Comparison of ENCODE assay signal across 8 mouse cellular contexts in genomic region chr11:17082953-17083352, GRCm38 (mm10). TPM values are rescaled to one million over a fixed set of nuclear protein-coding genes. Genes with fewer than 3 reads are reported as not detected.
DNase-seq lines count a peak whose midpoint lies in the region; ATAC-seq and TF ChIP-seq lines count a peak whose summit lies in the region.

No protein-coding gene starts in this region.

- WGBS in forebrain, embryonic 15.5 days: 52% methylated on average over 2 of the region's 2 CpGs
- WGBS in limb, embryonic 14.5 days: 14% methylated on average over 2 of the region's 2 CpGs
- 39% methylated on average over 2 of the region's 2 CpGs for WGBS in stomach, postnatal 0 days

- peak; percentile 20 for DNase-seq in gastrocnemius, adult 18-20 months (ENCODE audit: low spot score)
- DNase-seq in gastrocnemius, postnatal 4 days (ENCODE audit: low spot score in 2 of 2): no peak
- peak; percentile 34 to 39 for DNase-seq in right cerebral cortex, adult 2 months (ENCODE audit: low spot score in 2 of 2)
- DNase-seq in right cerebral cortex, postnatal 14 days: no peak
- DNase-seq in limb, embryonic 14.5 days (ENCODE audit: low spot score): peak; percentile 82
- DNase-seq in stomach, postnatal 0 days (ENCODE audit: low spot score): no peak

- H3K4me1 ChIP-seq in forebrain, embryonic 15.5 days: no peaks in the 10 kb centered on the region
- H3K4me1 ChIP-seq in limb, embryonic 14.5 days (ENCODE audit: control insufficient read depth, insufficient read depth, low read length): peaks cover 16% of the 10 kb centered on the region
- no peaks in the 10 kb centered on the region for H3K4me1 ChIP-seq in stomach, postnatal 0 days (replicated peaks; ENCODE audit: control insufficient read depth, insufficient read depth)

- H3K27ac ChIP-seq in forebrain, embryonic 15.5 days (replicated peaks): no peak overlapping the region
- no peak overlapping the region for H3K27ac ChIP-seq in limb, embryonic 14.5 days (replicated peaks; ENCODE audit: low read depth, low read length)
- no peak overlapping the region for H3K27ac ChIP-seq in stomach, postnatal 0 days (replicated peaks)

- TF ChIP-seq POLR2A in limb, embryonic 14.5 days (IDR thresholded peaks at IDR 0.05; ENCODE audit: borderline replicate concordance, extremely low read depth, insufficient read depth, insufficient read length): no peak

- no peaks in the 10 kb centered on the region for H3K36me3 ChIP-seq in forebrain, embryonic 15.5 days
- no peaks in the 10 kb centered on the region for H3K36me3 ChIP-seq in limb, embryonic 14.5 days (ENCODE audit: control insufficient read depth, insufficient read depth, low read length)
- no peaks in the 10 kb centered on the region for H3K36me3 ChIP-seq in stomach, postnatal 0 days (ENCODE audit: control insufficient read depth, insufficient read depth, low read length)

- no peak overlapping the region for H3K4me3 ChIP-seq in forebrain, embryonic 15.5 days
- no peak overlapping the region for H3K4me3 ChIP-seq in limb, embryonic 14.5 days (replicated peaks; ENCODE audit: low read length)
- H3K4me3 ChIP-seq in stomach, postnatal 0 days (ENCODE audit: low read depth, low read length): no peak overlapping the region

- no peak for TF ChIP-seq EP300 in stomach, postnatal 0 days (optimal IDR thresholded peaks at IDR 0.05)

- H3K27me3 ChIP-seq in forebrain, embryonic 15.5 days: no peaks in the 10 kb centered on the region
- no peaks in the 10 kb centered on the region for H3K27me3 ChIP-seq in limb, embryonic 14.5 days (ENCODE audit: control insufficient read depth, insufficient read depth, low read length)
- H3K27me3 ChIP-seq in stomach, postnatal 0 days (ENCODE audit: control insufficient read depth, insufficient read depth, low read length): no peaks in the 10 kb centered on the region

- ATAC-seq in forebrain, embryonic 15.5 days (replicated peaks): peak; percentile 83
- peak; percentile 82 for ATAC-seq in limb, embryonic 14.5 days (ENCODE audit: low FRiP score, low read depth)
- ATAC-seq in stomach, postnatal 0 days (ENCODE audit: low FRiP score, low TSS enrichment): no peak; the same call in 1 of the 2 replicates
- ATAC-seq in monocyte, adult 5-6 weeks (replicated peaks; ENCODE audit: insufficient number of reproducible peaks, low FRiP score, low TSS enrichment, poor library complexity, severe bottlenecking): no peak

- H3K4me2 ChIP-seq in forebrain, embryonic 15.5 days (replicated peaks): no peak overlapping the region
- no peak overlapping the region for H3K4me2 ChIP-seq in limb, embryonic 14.5 days (replicated peaks; ENCODE audit: low read depth, low read length, severe bottlenecking)
- no peak overlapping the region for H3K4me2 ChIP-seq in stomach, postnatal 0 days (replicated peaks; ENCODE audit: low read depth)

- TF ChIP-seq CTCF in stomach, postnatal 0 days (IDR thresholded peaks at IDR 0.05; ENCODE audit: low read depth): peak; percentile 85

- no peak overlapping the region for H3K9ac ChIP-seq in forebrain, embryonic 15.5 days (replicated peaks)
- H3K9ac ChIP-seq in limb, embryonic 14.5 days (ENCODE audit: low read depth, low read length, severe bottlenecking): no peak overlapping the region
- no peak overlapping the region for H3K9ac ChIP-seq in stomach, postnatal 0 days (ENCODE audit: low read length)

- no peaks in the 10 kb centered on the region for H3K9me3 ChIP-seq in forebrain, embryonic 15.5 days
- no peaks in the 10 kb centered on the region for H3K9me3 ChIP-seq in limb, embryonic 14.5 days (ENCODE audit: control insufficient read depth, low read length)
- H3K9me3 ChIP-seq in stomach, postnatal 0 days (ENCODE audit: control insufficient read depth, low read length): no peaks in the 10 kb centered on the region

RNA-seq across cellular contexts. Expression of gene Plek, which starts 30.8 kb away (rescaled TPM):
- 1 to 10 TPM in 1 of 2 experiments, under 1 TPM in 1; 0.64 to 1.4 TPM for total RNA-seq in gastrocnemius, adult 18-20 months (2021)
- 1 to 10 TPM; 4.4 to 4.5 TPM for total RNA-seq in gastrocnemius, postnatal 4 days (2021)
- 2.5 and 3.2 TPM in 2 replicates for polyA plus RNA-seq in forebrain, embryonic 15.5 days (2015; fragmentation: Nextera tagmentation; extraction: Ambion mirVana)
- polyA plus RNA-seq in limb, embryonic 14.5 days (2012; rRNA removed): 2.1 and 2.2 TPM in 2 replicates
- 3.8 and 3.9 TPM in 2 replicates for polyA plus RNA-seq in limb, embryonic 14.5 days (2014; fragmentation: Nextera tagmentation; extraction: Ambion mirVana)
- polyA plus RNA-seq in stomach, postnatal 0 days (2015; fragmentation: Nextera tagmentation; extraction: Ambion mirVana): 0.93 and 0.98 TPM in 2 replicates
- 730 to 802 TPM (median 760 TPM) in 3 replicates for total RNA-seq in monocyte, adult 5-6 weeks (2017)

RNA-seq across cellular contexts. Expression of gene Cnrip1, which starts 31.6 kb away (rescaled TPM):
- 1 to 10 TPM; 2.6 to 2.8 TPM for total RNA-seq in gastrocnemius, adult 18-20 months (2021)
- 10 to 100 TPM; 14.0 to 14.9 TPM for total RNA-seq in gastrocnemius, postnatal 4 days (2021)
- 115 and 130 TPM in 2 replicates for polyA plus RNA-seq in forebrain, embryonic 15.5 days (2015; fragmentation: Nextera tagmentation; extraction: Ambion mirVana)
- 21.8 and 24.0 TPM in 2 replicates for polyA plus RNA-seq in limb, embryonic 14.5 days (2012; rRNA removed)
- 16.5 and 22.2 TPM in 2 replicates for polyA plus RNA-seq in limb, embryonic 14.5 days (2014; fragmentation: Nextera tagmentation; extraction: Ambion mirVana)
- polyA plus RNA-seq in stomach, postnatal 0 days (2015; fragmentation: Nextera tagmentation; extraction: Ambion mirVana): 15.1 and 15.9 TPM in 2 replicates
- total RNA-seq in monocyte, adult 5-6 weeks (2017): 2.0 to 15.1 TPM (median 3.2 TPM) in 3 replicates

Comparison
In these comparisons a context has a peak if more than half of its experiments do, and no peak if none do; other contexts are left out.
1. DNase-seq: peak in gastrocnemius, adult 18-20 months (single experiment), right cerebral cortex, adult 2 months (2 of 2) and limb, embryonic 14.5 days (single experiment); none in gastrocnemius, postnatal 4 days (0 of 2), right cerebral cortex, postnatal 14 days (single experiment) and stomach, postnatal 0 days (single experiment).
2. ATAC-seq: peak in forebrain, embryonic 15.5 days (single experiment) and limb, embryonic 14.5 days (single experiment); none in stomach, postnatal 0 days (single experiment) and monocyte, adult 5-6 weeks (single experiment).
3. RNA of gene Plek, which starts 30.8 kb away (total RNA-seq): 730 to 802 TPM in monocyte, adult 5-6 weeks; 4.4 to 4.5 TPM in gastrocnemius, postnatal 4 days and 0.64 to 1.4 TPM in gastrocnemius, adult 18-20 months; every median in the first group is over 100 times any median in the second.